ENCODE assay signal across 10 mouse cellular contexts in genomic region chr9:66506011-66506410, GRCm38 (mm10). TPM values are rescaled to one million over a fixed set of nuclear protein-coding genes. Genes with fewer than 3 reads are reported as not detected.
A peak's percentile ranks its signal among the peaks of the same experiment; 100 is the strongest.
DNase-seq lines count a peak whose midpoint lies in the region; ATAC-seq and TF ChIP-seq lines count a peak whose summit lies in the region.
"Had no signal": no experiment of that assay in that cellular context is flagged by ENCODE, and none has a peak within 500 bp of the region (broad histone marks: within the 10 kb centered on the region; RNA-seq: fewer than 3 reads in every experiment).

No protein-coding gene starts in this region.

- no peak for TF ChIP-seq CTCF in brain, embryonic 14.5 days (IDR thresholded peaks at IDR 0.05; ENCODE audit: borderline replicate concordance, extremely low read depth, insufficient read depth, insufficient read length)

- peak; percentile 85 for ATAC-seq in hindbrain, embryonic 11.5 days (ENCODE audit: low FRiP score)

- DNase-seq in heart, adult 11 months: peak; percentile 65
- DNase-seq in heart, postnatal 36 days: no peak
- peak; percentile 93 for DNase-seq in brain, embryonic 14.5 days (ENCODE audit: low read depth)
- peak; percentile 70 for DNase-seq in hindbrain, embryonic 11.5 days (ENCODE audit: low spot score)
- peak; percentile 63 for DNase-seq in mesoderm, embryonic 11.5 days (ENCODE audit: low read depth, low spot score)
- DNase-seq in layer of hippocampus, adult 9-10 months (ENCODE audit: low spot score): no peak
- DNase-seq in ovary, postnatal 10 days (ENCODE audit: low spot score): no peak
- DNase-seq in lung, postnatal 25 days (ENCODE audit: low spot score): no peak
- DNase-seq: lung, adult 18-20 months; right cerebral cortex, postnatal 25 days had no signal

- WGBS in hindbrain, embryonic 11.5 days: 23% methylated on average over 4 of the region's 4 CpGs

- no peak overlapping the region for H3K4me3 ChIP-seq in hindbrain, embryonic 11.5 days (ENCODE audit: low read depth, low read length)

- H3K36me3 ChIP-seq in hindbrain, embryonic 11.5 days (ENCODE audit: control insufficient read depth, insufficient read depth, low read length): peaks cover 6% of the 10 kb centered on the region; the same call in 1 of the 2 replicates

- H3K4me1 ChIP-seq in hindbrain, embryonic 11.5 days (replicated peaks; ENCODE audit: control insufficient read depth, insufficient read depth, low read length): 0 out of 2 replicates have a peak, but pooled peaks cover 4% of the 10 kb centered on the region

- H3K9ac ChIP-seq in hindbrain, embryonic 11.5 days (ENCODE audit: low read depth, low read length): no peak overlapping the region

- intact Hi-C loops in heart, postnatal 36 days (cut with DNase I): no loop called here

- H3K27me3 ChIP-seq in hindbrain, embryonic 11.5 days (ENCODE audit: control insufficient read depth, insufficient read depth, low read length): no peaks in the 10 kb centered on the region

- no peaks in the 10 kb centered on the region for H3K9me3 ChIP-seq in hindbrain, embryonic 11.5 days (ENCODE audit: control insufficient read depth, low read length)

- peak overlapping the region; percentile 72 for H3K27ac ChIP-seq in hindbrain, embryonic 11.5 days (ENCODE audit: low read depth, low read length)

- TF ChIP-seq POLR2A in brain, embryonic 14.5 days (IDR thresholded peaks at IDR 0.05; ENCODE audit: borderline replicate concordance, extremely low read depth, insufficient read depth, insufficient read length, poor library complexity, severe bottlenecking): no peak

- H3K4me2 ChIP-seq in hindbrain, embryonic 11.5 days (replicated peaks; ENCODE audit: low read depth, low read length): no peak overlapping the region

RNA-seq across cellular contexts. Expression of gene Fbxl22, which starts 8.4 kb away (rescaled TPM):
- total RNA-seq in heart, postnatal 36 days (2021): 10 to 100 TPM; 28.1 to 33.0 TPM
- polyA plus RNA-seq in brain, embryonic 14.5 days (2012; rRNA removed): 1.7 and 2.2 TPM in 2 replicates
- polyA plus RNA-seq in hindbrain, embryonic 11.5 days (2014; fragmentation: Nextera tagmentation; extraction: Ambion mirVana): 2.0 and 2.7 TPM in 2 replicates

Comparison
In these comparisons a context has a peak if more than half of its experiments do, and no peak if none do; other contexts are left out.
1. DNase-seq: peak in heart, adult 11 months (single experiment), brain, embryonic 14.5 days (single experiment), hindbrain, embryonic 11.5 days (single experiment) and mesoderm, embryonic 11.5 days (single experiment); none in heart, postnatal 36 days (0 of 2), layer of hippocampus, adult 9-10 months (single experiment), ovary, postnatal 10 days (single experiment) and lung, postnatal 25 days (single experiment).